Mouse (Mus musculus) CD4-positive, CD25-positive, alpha-beta regulatory T cell, adult 4 months (primary cell): ENCODE measurements around the gene Zfp839. TPM values are rescaled to one million over a fixed set of nuclear protein-coding genes. Genes with fewer than 3 reads are reported as not detected.

Experiments used
- ATAC-seq: one replicate; pipeline ENCODE4 v1.8.0; 2017
- polyA plus RNA-seq, 2 experiments: library from polyadenylated mRNA; unstranded; fragments of 100-300 nt; shearing (Covaris generic); gene quantifications; one replicate each; pipeline ENCODE4 v1.2.1; 2017

Gene Zfp839
- 1 to 10 TPM; 2.4 to 2.8 TPM for polyA plus RNA-seq

DNA sequence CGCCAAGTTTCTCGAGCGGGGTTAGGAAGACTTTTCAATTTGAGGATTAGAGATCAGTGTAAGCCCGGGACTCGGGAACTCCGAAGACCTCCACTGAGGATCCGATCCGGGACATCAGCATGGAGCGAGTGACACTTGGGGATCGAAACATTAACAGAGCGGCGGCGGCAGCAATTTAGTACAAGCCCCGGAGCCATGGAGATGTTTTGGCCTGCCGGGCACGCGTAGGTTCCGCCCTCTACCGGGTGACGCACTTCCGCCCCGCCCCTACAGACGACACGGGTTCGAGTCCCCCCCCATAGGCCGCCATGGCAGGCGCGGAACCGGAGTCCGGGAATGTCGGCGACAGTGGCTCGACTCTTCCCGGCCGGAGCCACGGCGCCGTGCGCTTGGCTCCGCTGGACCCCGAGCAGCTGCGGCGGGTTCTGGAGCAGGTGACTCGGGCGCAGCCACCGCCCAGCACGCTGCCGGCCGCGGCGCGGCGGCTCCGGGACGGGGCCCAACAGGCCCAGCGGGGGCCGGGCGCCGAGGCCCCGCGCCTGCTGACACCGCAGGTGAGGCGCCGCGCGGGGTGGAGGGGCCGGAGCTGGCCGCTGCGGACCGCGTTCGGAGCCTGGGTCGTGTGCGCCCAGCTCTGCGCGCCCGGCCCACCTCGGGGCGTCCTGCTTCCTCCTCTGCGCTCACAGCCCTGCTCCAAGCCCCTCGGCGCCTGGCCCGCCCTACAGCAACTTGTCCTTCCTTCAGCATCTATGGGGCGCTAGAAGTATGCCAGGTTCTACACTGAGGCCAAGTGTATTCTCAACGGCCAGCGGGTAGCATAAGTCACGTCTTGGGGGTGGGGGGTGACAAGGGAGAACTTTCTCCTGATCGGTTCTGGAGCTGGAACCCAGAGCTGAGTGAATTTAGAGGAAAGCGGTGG is at the start of gene Zfp839:
TSS of gene Zfp839 (plus strand) at position 244 of the 919 bp plus-strand sequence.
- ATAC-seq, result peak; percentile 74

DNA sequence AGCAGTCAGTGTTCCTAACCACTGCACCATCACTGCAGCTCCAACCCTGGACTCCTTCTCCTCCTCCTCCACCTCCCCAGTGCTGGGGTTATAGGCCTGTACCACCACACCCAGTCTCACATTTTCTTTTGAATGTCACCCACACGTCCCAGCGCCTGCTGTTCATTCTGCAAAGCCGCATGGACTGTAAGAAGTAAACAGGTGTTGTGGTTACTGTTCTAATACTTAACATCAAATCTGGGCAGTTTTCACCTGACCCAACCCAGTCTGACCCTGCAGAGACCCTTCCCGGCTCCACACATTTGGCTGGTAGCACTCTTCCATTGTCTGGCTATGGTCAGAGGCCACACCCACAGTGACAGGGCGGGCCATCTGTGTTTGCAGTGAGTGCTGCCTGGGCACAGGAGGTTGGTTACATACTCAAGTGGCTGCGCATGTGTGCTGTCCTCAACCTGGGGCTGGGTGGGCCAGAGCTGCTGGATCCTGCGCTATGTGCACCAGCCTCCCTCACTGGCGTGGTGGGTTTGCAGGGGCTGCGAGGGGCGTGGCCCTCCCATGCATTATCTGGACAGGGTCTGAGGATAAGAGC is 48.1 kb upstream of the Zfp839 start:
- no peak for ATAC-seq

DNA sequence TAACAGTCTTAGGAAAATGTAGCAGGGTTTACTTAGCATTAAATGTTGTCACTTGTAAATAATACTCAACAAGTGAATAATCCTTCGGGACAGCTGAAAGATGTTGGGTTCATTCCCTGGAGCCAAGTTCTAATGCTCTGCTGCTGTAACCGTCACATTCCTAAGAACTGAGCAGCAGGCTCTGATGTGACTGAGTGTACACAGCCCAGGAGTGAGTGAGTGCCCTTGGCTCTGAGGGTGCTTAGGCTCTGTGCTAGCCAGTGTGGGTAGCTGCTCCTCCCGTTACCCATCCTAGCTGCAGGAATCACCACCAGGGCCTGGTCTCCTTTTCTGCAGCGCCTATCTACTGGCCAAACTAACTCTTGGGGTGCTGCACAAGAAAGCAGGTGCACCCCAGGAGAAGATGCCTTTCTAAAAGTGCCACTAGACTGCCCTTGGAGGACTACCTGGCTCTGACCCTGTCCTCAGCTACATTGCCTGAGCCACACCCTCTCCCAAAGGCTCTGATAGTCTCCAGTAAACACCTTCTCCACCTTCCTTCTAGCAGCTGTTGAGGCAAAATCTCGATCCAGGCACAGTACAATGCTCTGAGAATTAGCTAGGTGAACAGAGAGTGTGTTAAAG is 47.3 kb upstream of the Zfp839 start:
- no peak for ATAC-seq

DNA sequence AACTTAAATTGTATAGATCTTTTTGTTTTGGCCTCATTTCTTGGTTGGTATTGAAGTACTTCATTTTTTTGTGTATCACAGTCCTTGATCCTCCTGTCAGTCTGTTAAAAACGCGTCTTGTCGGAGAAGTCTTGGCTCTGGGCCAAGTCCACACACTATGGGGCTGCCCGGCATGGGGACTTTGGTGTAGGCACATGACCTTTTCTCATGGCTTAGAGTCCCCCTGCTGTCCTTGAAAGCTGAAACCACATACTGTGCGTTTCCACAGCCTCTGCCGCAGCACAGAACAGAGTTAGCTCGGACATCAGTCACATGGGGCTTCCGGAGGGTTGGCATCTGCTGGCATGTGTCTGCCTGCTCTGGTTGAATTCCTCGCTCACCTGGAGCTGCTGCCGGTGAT is 45.8 kb upstream of the Zfp839 start:
- ATAC-seq, result no peak

DNA sequence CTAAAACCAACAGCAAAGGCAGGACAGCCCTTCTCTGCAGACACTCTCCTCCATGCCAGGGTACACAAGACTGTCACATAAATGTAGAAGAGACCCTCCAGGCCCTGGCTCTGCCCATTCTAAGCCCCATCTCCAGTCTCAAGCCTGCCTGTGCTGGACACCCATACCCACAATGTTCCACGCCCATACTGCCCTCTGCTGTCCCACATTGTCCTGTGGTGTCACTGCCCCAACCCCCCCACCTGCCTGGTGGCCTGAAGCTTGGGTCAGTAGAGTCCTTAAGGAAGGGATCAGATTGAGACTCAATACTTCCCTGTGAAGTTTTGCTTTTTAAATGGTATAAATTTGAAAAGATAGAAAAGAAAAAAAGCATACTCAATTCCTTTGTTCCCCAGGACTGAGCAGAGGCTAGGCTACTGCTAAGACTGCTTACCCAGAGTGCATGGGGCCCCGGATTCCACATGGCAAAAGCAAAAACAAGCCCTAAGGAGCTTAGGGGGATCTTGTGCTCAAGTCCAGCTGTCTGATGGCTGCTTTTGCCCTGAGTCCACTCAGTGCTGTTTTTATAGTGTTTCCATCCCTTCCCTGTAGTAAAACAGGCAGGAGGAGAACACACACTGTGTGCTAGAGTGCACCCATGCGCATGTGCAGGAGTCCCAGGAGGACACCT is 43.6 kb upstream of the Zfp839 start:
- ATAC-seq, result no peak

DNA sequence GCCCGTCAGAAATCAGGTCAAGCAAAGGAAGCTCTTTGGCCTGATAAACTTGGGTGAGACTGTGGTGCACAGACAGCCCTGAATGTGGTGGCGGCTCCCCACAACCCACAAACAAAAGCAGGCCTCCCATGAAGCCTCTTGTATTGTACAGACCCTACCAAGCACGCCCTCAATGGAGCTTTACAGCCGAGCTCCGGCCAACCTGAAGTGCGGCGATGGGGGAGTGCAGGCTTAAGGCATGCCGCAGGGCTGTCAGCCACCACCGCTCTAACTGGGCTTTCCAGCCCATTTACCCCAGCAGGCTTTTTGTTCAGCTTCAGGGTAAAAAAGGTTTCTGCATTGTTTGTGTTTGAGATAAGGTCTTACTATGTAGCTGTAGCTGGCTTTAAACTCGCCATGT is 41.6 kb upstream of the Zfp839 start:
- no peak for ATAC-seq

DNA sequence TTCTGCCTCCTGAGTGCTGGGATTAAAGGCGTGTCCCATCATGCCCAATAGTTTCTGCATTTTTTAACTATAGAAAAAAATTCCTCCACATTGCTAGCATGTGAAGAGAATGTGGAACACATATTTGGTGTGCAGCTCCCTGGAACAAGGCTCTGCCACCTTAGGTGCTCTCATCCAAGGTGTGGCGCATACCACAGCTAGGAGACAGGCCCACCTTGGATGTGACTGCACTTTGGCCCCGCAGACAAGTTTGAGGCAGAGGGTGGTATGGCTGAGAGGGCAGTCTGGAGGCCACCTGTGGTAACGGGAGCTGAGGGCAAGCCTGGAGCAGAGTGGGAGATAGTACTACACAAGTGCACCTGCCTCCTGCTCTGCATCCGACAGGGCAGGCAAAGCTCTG is 41.2 kb upstream of the Zfp839 start:
- ATAC-seq, result no peak

DNA sequence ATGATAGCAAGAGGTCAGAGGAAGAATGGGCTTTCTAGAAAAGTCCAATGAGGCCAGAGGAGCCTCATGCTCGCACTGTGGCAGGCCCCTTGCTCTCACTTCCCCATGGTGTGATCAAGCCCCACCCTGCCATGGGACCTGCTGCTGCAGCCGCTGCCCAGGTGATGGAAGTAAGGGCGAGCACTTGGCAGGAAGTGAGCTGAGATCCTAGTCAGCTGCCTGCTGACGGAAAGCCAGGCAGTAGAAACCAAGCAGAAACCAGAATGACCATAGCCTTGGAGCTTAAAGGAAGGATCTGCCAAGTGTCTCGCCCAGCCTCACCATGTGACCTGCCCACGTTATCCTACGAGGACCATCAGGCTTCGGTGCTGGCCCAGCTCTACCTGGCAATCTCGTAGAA is 36.9 kb upstream of the Zfp839 start:
- no peak for ATAC-seq

DNA sequence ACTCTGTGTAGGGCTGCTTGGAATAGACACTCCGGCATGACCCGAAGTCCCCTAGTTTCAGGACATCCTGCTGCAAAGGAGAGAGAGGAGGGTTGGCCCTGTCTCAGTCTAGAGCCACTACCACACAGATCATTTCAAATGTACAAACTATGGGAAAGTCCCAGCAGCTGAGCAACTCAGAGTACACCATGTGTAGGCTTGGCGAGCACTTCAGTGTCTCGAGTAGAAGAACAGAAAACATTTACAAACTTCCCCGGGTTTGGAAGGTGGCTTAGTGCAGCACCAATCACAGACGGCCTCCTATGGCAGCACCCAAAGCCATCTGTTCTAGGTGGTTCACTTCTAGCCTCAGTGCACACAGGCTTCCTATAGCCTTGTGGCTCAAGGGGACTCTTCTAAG is 36.4 kb upstream of the Zfp839 start:
- ATAC-seq, result no peak

DNA sequence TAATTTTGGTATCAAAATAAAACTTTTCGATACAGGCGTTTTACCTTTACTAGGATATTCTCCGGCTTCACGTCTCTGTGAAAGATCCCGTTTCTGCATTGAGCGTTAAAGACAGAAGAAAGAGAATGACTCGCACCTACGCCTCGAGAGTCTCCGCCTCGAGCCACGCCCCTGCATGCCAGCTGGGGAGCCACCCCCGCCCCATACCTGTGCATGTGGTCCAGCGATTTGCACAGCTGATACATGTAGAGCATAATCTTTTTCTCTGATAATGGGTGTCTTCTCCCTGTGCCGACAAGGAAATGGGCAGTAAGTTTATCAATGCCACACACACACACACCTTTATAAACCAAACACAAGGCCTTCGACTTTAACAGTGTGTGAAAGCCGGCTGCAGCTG is 35.1 kb upstream of the Zfp839 start:
- ATAC-seq, result no peak

DNA sequence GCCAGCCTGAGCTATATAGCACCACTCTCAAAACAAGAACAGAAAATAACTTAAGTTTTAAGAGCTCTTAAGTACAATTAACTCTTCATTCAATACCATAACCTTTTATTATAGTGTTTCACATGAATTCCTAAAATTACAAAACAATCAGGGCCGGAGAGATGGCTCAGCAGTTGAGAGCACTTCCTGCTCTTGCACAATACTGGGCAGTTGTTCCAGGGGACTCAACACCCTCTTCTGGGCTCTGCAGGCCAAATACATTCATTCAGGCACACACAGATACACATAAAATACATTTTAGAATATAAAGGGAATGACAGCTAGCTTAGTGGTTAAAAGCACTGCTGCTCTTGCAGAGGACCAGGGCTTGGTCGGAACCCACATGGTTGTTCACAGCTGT is 33.2 kb upstream of the Zfp839 start:
- no peak for ATAC-seq

DNA sequence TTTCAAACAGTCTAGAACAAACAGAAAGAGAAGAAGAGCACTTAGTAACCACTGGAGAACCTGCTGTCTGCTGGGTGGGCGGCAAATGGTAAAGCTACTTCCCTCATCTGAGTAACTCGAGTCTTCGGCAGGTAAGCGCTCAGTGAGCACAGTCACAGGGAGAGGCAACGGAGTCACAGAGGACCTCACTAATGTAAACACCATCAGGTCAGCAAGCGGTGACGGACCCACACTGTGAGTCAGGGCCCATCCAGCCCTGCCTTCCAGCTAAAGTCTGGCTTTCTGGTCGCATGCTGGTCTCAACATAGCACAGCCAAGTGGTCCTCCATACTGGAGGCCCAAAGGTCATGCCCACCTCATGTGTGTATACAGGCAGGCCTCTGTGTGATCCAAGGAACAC is 30.7 kb upstream of the Zfp839 start:
- no peak for ATAC-seq

DNA sequence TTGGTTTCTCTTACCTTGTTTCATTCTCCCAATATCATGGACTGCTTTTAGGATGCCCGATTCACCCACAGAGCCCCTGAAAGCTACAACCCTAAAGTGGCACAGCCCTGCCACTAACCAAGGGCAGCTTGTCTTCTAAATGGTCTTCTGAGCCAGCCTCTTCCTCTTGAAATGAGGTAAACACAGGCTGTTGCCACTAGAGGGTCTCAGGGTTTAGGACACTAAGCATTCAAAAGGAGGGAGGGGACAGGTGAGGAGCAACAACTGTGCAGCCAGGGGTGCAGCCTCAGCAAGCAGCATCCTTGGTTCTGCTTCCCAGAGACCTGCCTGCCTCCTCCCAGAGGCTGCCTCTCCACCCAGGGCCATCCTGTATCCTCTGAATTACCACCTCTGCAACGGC is 28.3 kb upstream of the Zfp839 start:
- no peak for ATAC-seq

DNA sequence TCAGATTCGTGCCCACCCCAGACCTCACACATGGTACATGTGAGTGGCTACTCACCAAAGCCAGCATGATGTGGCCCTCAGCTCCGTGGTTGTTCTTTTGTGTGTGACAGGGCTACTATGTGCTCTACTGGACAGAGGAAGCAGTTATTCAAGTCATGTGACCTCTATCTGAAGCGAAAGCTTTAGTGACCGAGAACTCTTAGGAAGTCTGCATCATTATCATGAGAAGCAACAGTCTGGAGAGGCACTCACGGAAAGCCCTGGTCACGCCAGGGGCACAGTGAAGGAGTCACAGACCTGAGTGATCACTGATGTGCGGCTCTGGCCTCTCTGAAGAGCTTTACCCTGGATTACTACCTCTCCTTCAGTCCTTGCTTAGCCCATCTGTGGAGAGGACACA is 27.7 kb upstream of the Zfp839 start:
- no peak for ATAC-seq

DNA sequence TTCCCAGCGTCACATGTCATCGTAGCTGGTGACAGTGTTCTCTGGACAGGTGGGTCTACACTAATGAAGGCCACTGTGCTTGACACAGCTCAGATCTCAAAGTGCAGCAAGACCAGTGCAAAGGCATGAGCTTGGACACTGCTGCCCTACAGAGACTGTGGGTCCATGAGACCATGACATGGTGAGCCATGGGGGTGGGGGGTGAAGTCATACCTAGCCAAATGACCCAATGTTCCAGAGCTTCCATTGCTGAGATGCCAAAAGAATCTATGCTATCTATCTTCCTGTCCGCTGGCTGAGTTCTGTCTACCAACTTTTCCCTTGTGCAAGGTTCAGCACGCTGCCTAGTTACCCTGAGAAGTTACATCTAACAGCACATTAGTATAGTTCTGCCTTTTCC is 21.1 kb upstream of the Zfp839 start:
- no peak for ATAC-seq

DNA sequence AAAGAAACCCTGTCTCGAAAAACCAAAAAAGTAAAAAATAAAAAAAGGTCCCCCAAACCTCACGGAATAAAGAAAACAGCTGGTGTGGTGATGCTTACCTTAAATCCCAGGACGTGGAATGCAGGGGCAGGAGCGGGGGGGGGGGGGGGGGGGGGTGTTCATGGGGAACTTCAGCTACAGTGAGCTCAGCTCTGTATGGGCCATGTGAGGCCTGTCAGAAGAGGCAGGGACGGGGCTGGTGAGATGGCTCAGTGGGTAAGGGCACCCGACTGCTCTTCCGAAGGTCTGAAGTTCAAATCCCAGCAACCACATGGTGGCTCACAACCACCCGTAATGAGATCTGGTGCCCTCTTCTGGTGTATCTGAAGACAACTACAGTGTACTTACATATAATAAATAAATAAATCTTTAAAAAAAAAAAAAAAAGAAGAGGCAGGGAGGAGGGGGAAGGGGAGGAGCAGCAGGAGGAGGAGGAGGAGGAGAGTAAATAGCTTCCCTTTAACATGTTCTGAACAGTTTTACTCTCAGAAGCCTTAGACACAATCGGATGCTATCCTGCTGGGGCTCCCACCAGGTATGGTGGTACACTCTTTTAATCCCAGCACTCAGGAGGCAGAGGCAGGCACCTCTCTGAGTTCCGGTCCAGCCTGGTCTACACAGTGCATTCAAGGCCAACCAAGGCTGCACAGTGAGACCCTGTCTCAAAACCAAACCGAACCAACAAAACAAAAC is 19.6 kb upstream of the Zfp839 start:
- no peak for ATAC-seq

DNA sequence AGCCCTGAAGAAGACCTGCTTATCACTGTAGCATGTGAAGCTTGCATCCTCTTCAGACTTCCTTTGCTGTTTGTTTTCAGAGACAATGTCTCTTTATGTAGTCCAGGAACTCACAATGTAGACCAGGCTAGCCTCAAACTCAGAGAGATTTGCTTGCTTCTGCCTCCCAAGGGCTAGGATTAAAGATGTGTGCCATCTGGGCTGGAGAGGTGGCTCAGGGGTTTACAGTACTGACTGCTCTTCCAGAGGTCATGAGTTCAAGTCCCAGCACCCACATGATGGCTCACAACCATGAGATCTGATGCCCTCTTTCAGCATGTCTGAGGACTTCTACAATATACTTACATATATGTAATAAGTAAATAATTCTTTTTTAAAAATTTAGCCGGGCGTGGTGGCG is 14.9 kb upstream of the Zfp839 start:
- no peak for ATAC-seq

DNA sequence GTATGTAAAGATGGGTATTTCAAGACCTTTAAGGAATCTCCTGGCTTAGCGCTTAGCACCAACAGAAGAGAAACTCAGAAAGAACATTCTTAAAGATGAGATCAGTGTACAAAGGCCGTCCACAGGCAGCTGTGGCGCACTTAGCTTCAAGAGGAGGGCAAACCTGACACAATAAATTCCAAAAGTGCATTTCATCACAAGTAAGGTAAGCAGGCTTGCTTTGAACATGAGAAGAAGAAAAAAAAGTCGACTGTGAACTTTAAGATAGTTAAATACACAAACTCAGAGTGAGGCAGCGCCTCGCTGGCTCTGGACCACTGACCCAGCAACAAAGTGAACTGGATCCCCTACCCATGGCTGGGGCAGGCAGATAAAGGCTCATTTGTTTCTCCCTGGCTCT is 13.3 kb upstream of the Zfp839 start:
- no peak for ATAC-seq

DNA sequence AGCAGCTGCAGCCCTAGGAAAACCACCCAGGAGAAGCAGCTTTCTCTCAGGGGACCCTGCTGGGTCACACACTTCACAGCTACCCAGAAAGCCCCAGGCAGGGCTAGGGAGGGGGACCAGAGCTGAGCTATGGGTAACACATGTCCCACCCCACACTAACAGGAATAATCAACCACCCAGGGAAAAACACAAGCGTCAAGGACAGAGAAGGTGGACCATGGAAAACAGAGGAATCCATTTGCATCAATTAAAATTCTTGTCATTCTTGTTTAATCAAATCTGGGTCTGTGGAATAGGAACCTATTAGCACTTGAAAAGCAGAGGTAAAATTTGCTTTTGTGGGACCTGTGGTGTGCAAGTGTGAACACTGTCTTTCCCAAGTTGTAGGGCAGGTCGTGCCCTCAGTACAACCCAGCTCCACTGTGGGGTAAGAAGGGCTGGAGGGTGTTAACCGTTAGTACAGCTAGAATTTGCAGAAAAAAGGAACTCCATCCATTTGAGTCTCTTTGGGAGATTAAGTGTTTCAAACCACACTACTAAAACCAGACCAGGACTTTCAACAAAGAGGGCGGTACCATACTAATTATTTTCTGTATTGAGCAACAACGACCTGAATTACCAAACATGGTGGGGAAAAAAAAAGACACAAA is 12.7 kb upstream of the Zfp839 start:
- ATAC-seq, result no peak

DNA sequence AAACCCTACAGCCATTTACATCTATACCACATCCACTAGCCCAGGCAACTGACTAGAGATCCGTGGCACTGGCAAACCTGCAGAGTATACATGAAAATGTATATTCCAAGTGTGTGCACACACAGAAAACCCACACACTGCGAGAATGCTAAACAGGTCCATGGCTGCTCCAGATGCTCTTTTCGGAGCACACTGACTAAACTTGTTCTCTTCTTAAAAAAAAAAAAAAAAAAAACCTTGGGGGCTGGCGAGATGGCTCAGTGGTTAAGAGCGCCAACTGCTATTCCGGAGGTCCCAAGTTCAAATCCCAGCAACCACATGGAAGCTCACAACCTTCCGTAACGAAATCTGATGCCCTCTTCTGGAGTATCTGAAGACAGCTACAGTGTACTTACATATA is 12.2 kb upstream of the Zfp839 start:
- no peak for ATAC-seq

DNA sequence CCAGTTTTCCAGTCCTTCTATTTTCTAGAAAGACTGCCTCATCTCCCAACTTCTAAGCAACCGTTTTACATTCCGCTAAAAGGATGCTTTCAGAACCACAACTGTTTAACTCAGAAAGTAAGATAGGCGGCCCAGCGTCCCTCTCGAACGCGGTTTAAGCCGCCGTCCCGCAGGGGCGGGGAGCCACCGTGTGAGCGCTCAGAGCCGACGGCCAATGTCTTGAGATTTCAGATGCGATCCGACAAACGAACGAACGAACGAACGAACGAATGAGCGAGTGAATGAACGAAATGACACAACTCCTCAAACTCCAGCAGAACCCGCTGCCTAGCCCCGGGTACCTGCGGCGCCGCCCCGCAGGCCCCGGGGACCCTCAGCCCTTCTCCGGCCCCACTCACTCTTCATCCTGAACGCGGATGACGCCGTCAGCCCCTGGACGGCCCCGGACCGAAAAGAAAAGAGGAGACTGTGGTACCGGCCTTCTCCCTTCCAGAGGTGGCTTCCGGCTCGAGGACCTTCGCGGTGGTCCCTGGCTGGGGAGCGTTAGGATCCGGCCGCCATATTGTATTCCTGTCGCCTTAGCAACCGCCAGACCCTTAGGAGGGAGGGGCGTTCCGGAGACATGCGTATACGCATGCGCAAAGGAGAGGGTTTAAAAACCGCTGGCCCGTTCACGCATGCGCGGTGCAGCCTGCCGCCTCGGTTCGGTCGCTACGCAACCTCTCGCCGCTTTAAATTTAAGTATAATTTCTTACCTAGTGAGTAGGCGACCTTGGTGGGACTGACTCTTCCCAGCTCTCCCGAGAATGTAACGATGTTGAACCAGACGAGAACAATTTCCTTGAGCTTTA is 9.5 kb upstream of the Zfp839 start, which contains the start of gene Mok:
TSS of gene Mok (minus strand) at position 592 of the 851 bp plus-strand sequence.
- peak; percentile 67 for ATAC-seq
